Mouse (Mus musculus): Measurements from ENCODE around the gene Tspan5.
A peak's percentile ranks its signal among the peaks of the same experiment; 100 is the strongest.

Gene Tspan5

DNA sequence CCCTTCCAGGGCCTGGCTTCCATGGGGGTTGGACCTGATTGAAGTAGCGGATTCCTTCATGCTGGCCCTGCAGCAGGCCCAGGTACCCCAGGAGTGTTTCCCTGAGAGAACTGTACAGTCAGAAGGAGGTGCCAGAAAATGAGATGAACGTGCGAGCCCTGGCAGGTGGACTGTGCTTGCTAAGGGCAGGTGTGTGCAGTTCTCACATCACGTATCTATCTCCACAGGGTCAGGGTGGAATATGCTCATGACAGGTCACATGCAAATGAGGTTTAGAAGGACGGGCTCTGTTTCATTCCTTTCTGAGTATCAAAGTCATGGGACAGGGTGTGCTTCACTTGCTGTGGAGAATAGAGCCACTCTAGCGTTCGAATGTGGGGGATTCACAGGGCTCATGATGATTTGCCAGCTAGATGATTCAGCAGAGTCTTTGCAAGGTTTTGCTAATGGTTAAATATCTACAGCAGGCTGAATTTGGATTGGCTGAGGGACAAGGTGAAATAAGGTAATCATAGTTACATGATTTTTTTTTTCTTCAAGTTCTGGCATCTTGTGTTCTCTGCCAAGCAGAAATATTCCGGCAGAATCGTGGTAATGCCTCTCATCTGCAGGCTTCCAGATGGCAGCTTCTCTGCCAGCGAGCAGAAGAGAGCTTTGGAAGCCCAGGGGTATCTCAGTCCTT, 28.8 kb downstream of the Tspan5 start:
- DNase-seq (ENCODE audit: inconsistent age in 2 of 2, low spot score in 1 of 2): peak in 1 of 2 experiments; percentile 56

DNA sequence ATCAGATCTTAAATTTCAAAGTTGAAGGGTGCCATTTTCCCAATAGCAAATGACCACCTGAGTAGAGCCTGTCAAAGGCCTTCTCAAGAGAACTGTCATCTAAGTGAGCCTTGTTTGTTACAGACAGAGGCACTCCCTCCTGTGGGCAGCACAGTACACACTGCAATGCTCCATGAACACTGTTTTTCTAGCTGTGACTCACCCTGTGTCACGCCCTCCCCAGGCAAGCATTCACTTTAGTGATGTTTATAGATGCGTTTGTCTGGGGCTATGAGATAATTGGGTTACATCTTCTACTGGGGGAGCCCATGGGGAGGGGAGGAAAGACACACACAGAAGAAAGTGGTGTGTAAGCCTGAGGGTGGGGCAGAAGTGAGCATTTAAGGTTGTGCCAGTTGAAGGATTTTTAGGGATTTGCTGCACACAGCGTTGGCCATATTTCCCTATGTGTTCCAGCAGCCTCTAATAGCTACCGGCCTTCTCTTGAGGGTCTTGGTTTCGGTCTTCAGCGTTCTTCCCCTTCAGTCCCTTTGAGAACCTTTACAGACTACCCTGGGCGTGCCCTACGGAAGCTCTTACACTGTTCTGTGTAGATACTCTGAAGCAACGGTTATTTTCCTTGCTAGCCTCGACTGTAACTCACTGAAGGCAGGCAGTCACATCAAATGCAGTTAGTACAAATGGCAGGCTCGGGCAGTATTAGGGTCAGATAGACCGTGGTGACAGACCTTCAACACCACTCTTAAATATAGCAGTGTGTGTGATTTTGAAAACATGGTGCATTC, 29.7 kb downstream of the Tspan5 start:
- DNase-seq (ENCODE audit: inconsistent age in 2 of 2, low spot score in 1 of 2): peak; percentile 52 to 69

DNA sequence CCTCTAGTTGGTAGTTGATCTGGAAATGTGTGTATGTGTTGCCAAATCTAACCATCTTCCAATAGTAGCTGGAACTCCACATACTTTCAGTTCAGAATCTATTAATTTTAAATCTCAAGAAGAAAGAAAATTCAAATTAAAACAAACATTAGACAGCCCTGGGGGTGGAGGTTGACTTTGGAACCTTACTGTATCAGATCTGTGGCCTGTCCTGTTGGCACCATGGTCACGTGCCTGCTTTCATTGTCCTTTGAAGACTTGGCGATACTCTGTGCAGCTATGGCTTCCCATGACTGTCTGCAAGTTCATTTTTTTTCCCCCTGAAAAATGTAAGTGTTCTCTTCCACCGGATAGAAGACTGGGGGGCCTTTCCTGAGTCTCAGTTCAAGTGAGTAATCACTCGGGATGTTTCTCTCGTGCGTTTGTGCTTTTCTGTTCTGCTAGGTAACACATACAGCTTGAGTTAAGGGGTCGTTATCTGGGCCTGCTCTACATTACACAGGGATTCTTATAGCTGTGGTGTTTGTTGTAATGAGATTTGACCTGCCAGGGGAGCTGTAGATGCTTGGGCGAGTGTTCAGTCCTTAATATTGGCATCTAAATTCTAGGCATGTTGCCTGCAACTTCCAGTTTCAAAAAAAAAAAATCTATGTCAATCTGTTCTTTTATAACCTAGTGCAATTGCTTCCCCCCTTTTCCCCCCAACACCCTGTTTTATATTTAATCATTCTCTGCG, 32.0 kb downstream of the Tspan5 start:
- no peak for DNase-seq (ENCODE audit: inconsistent age in 2 of 2, low spot score in 1 of 2)

DNA sequence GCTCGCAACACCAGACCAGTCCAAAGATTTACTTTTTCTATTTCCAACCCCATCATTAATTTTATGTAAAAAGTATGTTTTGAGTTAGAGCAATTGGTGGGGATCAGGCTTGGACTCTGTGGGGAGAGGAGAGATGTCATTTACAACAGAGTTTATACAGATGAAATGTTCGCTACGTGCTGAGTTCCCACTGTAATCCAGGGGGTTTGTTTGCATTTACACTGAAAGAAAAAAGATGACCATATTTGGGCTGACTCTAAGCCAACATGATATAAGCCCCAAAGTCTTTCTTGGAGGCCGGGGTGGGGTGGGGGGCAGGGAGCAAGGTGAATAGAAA, 32.6 kb downstream of the Tspan5 start:
- no peak for DNase-seq (ENCODE audit: inconsistent age in 2 of 2, low spot score in 1 of 2)

DNA sequence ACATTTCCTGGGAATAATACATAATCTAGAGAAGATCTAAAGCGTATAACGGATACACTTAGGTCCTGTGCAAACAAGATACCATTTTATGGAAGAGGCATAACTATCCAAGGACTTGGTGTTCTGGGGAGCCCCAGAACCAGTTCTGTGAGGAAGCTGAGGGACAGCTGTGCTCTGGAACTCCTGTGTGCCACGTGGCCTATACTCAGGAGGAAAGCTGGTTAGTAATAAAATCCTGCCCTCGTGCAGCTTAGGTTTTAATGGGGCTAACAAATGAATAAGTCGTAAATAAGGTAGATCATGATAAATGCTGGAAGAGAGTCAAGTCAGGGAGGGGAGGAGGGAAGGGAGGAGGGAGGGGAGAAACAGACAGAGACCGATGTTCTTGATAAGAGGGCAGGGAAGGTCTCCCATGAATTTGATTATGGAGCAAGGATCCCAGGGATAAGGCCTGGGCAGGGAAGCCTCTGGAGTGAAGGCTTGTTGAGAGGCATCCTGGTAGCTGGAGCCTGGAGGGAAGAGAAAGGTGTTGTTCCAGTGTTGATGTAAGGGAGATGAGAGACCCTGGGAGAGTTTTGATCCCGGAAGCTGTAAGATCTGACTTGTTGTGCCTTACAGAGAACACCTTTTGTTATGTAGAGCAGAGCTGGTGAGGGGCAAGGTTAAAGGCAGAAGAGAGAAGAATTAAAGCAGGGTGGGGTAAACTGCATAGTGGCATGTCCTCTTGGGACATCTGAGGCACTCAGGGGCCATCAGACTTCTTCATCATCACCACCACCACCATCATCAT, 34.1 kb downstream of the Tspan5 start:
- DNase-seq (ENCODE audit: inconsistent age in 2 of 2, low spot score in 1 of 2): no peak

DNA sequence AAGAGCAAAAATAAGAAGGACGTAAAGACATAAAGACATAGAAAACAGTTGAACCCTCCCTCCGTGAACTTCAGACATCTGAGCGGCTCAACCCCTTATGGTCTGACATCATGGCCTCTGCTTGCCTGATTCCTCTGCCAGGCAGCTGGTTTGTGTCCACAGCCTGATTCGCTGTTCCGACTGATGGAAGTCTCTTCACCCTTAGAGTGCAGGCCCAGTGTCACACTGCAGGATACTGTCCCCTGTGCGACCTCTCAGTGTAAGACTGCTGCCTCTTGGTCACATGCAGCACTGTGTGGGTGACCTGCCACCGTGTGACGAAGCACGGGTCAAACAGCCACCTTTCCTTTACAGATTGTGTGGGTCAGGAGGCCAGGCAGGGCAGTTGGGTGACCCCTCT, 39.5 kb downstream of the Tspan5 start:
- DNase-seq (ENCODE audit: inconsistent age in 2 of 2, low spot score in 1 of 2): no peak

DNA sequence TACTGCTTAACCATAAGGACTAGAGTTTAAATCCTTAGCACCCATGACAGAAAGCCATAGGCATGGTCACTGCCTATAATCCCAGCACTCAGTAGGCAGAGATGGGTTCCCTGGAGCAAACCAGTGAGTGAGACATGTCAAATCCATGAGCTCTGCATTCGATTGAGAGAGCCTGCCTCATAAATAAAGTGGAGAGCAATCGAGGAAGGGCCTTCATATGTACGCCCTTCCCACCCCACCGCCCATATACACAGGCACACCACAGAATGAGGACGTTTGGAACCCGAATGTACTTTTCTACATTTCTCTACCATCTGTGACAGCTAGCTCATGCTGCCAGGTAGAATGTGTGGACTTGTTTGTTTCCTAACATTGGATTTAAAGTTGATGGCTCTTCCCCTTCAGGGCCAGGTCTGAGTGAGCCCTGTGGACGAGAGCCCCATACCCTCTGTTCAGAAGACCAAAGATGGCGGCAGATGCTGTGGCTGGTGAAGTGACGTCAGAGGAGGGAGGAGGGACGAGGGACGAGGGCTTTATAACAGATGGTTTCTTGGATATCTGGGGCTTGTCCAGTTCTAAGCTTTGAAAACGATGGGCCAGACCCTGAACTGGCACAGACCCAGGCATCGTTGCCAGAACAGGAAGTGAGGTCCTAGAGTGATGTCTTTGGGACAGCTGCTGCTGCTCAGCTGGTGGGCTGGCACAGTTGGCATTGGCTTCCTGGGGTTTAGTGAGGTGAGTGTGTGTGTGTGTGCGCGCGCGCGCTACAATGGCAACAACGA, 42.1 kb downstream of the Tspan5 start:
- no peak for DNase-seq (ENCODE audit: inconsistent age in 2 of 2, low spot score in 1 of 2)

DNA sequence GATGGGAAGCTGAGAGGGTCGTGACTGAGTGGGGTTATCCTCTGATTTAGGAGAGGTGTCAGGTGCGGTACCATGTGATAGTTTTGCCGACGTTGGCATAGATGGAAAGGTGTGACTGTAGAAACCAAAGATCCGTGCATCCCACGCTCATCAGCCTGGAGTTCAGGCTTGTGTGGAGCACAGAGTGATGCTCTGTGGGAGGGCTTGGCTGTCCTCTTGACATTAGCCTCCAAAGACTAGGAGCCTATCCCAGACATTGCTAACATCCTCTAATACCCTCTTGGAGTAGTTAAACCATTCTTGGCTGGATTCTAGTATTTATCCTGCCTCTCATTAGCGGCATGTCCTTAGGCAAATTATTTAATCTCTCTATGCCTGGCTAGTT, 42.6 kb downstream of the Tspan5 start:
- no peak for DNase-seq (ENCODE audit: inconsistent age in 2 of 2, low spot score in 1 of 2)

DNA sequence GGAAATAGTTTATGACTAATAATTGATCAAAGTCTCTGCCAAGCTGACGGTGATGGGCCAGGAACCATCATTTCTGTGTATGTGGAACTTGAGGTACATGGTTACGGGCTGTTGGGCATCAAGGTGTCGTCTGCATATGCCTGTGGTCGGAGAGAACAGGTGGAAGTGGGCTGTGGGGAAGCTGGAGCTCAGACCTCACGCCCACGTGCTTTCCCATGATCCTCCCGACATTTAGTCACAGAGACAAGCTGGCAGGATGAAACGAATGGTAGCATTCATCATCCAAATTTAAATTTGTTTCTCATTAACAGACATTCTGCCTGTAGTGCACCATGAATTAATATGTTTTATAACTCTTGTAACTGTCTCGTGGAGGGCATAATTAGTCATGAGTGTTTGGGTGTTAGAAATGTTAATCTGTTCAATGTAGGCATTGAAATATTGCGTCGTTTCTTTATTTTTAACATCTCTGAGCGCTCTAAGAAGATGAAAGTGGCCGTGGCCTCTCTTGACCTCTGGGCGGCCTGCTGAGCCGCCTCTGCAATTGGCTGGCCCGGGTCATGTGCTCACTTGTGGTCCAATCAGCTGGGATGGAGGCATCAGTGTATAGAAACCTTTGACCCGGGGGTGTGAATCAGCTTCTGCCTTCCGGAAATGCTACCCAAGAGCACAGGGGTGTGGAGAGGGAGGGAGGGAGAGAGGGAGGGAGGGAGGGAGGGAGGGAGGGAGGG, 45.9 kb downstream of the Tspan5 start:
- no peak for DNase-seq (ENCODE audit: inconsistent age in 2 of 2, low spot score in 1 of 2)

DNA sequence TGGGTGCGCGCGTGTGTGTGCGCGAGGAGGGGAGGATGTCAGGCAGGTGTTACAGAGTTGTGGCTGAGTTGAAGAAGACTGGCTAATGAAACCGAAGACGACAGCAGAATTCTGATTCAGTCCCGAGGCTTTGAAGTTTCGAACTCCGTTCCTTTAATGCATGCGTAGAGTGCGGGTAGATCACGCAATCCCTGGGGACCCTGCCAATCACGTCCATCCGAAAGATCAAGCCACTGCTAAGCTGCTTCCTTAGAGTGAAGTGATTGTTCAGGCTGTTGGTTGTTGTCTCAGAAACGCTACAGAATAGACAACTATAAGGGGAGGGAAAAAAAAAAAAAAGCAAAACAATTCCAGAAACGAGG, 46.5 kb downstream of the Tspan5 start:
- no peak for DNase-seq (ENCODE audit: inconsistent age in 2 of 2, low spot score in 1 of 2)

DNA sequence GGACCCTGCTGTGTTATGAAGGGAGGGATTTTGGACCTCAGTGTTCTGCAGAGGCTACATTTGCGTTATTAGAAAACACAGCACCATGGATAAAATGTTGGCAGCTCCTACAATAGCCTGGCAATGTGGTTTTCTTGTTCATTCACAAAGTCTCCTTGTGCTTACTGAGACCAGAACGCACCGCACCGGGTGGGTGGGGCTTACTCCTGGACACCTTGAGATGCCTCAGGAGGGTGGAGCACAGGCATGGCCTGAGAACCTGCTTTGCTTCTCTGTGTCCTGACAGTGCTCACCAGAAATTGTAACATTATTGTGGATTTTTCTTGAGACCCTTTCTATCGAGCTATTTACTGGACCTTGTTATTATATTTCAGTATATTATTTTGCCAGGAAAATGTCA, 47.3 kb downstream of the Tspan5 start:
- DNase-seq (ENCODE audit: inconsistent age in 2 of 2, low spot score in 1 of 2): no peak

DNA sequence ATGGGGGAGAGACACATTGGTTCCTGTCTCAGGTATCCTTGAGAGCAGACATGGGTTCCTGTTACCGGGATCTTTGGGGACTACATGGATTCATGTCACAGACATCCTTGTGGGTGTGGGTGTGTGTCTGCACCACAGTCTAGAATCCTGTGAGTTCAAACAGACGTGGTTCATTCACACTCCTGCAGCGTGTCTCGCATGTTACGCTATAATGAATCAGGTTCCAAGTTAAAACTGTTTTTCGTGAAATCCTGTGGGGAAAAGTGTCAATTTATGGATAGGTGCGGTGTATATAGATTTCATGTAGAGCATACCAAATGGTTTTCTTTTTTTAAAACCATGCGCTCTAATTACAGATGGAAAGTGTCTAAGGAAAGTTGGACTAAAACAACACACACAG, 52.5 kb downstream of the Tspan5 start:
- DNase-seq (ENCODE audit: inconsistent age in 2 of 2, low spot score in 1 of 2): no peak

DNA sequence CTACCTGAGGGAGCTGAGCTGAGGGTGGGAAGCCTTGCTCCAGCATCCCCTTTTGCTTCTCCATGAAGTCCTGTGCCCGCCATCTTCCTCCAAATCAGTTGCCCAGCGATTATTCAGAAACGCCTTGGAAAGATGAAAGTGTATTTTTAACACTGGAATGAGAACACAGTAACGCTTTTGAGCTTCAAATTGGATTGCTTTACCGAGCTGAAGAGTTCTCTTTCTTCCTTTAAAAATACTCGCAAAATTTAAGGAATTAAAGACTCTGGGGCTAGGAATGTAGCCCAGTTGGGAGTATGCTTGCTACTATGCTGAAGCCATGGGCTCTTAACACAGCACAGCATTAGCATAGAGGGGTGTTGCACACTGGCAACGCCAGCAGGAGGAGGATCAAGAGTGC, 54.0 kb downstream of the Tspan5 start:
- no peak for DNase-seq (ENCODE audit: inconsistent age in 2 of 2, low spot score in 1 of 2)

DNA sequence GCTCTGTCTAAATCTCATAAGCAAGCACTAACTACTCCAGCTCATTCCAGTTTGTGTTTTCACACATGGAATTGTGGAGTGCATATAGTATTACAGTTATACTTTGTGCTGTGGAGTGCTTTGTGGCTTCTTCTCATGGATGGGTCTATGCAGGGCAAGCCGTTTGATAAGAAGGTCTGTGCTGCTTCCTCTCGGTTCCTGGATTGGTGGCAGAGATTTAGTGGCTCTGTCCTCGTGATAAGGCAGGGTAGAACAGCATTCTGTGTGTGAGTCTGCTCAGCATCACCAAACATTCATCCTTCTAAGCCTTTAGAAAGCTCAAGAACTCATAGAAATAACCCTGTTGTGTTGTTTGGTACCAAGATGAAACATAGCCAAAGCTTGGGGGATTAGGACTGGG, 54.6 kb downstream of the Tspan5 start:
- DNase-seq (ENCODE audit: inconsistent age in 2 of 2, low spot score in 1 of 2): no peak

DNA sequence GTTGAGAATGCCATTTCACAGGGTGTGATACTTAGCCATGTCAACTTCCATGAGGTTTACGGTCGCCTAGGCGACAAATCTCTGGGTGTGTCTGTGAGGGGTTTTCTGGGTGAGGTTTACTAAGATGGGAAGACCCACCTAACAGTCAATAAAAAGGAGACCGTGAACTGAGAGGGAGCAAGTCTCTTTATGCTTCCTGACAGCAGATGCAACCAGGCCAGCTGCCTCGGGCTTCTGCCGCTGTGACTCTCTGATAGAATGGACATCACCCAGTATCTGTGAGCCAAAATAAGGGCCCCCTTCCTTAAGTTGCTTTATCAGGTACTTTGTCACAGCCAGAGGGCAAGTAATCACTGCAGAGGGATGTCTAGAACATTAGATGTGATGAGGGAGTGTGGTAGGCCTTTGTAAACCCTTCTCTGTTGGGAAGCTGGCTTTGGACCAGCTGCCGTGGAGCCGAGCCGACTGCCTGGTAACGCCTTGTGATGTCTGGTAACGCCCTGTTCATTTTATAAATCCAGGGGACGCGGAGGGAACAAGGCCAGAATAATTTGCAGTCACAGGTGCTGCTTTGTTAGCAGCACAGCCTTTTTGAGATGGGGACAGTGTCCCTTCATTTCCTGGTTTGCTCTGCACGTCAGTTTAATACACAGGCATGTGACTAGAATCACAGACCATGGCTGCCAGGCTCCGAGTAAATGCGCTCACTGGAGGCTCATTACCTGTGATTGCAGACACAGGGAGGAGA, 58.8 kb downstream of the Tspan5 start:
- DNase-seq (ENCODE audit: inconsistent age in 2 of 2, low spot score in 1 of 2): no peak

DNA sequence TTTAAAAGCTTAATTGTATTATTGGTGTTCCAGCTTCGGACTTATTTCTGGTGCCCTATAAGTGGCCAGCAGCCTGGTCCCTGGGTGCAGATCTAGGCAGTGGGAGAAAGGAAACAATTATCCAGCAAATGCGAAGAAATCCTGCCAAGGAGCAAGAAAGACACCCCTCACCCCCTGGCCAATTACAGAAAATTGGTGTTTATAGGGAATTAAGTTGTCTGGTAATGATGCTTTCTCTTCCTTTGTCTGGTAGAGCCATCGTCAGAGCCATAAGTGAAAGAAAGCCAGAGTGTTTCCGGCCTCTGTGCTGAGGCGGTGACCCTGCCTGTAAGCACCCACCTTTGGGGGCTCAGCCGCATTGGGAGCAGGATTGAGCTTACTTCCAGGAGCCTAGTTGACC, 59.7 kb downstream of the Tspan5 start:
- DNase-seq (ENCODE audit: inconsistent age in 2 of 2, low spot score in 1 of 2): no peak

DNA sequence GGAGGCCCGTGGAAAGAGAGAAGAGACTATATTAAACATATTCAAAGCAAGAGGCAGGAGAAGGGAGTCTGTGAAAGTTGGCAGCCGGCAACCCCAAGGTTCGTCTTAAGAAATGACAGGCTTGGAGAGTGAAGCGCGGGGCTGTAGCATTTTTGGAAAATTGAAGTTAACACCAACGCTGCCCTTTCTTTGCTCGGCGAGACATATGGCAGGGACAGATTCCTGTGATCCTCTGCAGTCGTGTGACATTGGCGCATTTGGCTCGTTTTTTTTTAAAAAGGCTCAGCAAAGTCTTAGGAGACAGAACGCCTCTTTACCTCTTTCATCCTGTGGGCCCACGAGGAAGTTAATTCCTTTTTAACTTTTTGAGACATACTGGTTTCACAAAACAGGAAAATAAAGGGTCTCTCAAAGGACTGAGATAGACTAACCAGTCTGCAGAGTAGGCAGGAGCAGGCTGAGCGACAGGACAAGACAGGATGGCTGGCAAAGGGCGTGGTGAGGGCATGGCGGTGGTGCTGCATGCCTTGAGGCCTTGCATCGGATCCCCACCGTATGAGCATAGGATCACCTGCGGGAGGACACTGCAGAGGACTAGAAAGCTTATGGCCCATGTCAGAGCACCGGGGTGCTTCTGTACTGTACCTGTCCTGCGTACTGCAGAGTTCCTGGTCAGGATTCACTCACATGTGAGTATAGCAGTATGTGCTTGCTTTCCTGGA, 60.9 kb downstream of the Tspan5 start:
- no peak for DNase-seq (ENCODE audit: inconsistent age in 2 of 2, low spot score in 1 of 2)

DNA sequence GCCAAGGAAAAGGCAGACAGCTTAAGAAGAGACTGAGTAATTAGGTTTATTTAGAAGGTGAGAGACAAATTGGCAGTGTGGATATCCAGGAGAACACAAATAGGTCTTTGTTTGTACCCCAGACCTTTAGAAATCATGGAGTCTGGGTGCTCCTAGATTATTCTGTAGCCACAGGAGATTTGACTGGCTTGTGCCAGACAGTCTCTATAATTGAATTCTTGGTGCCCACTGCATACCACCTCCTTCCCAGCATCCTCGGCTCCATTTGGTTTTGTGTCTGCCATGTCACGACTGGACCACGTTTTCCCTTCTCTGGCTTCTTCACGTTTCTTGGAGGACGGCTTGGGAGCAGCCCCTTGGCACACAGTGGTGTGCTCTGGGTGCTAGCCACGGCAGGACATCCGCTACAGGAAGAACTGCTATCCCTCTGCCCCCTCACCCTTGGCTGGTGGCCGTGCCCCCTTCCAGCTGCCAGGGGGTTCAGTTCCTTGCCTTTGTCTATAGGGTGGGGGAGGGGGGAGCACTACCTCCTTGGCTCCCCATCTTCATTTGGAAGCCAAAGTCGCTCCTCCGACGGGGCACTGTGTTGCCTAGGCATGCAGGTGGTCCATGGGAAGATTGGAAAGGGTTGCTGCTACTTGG, 61.6 kb downstream of the Tspan5 start:
- DNase-seq (ENCODE audit: inconsistent age in 2 of 2, low spot score in 1 of 2): no peak
